Mouse (Mus musculus) spleen, embryonic (tissue): ENCODE measurements around the gene Ciao2b.

Source experiments
- CTCF ChIA-PET: fragments of 350-600 bp; sonication (Branson Sonifier 250); formaldehyde crosslinking; loops from one replicate; lab custom pipeline; 2022; lab: Charles Lee

Ciao2b gene

GRCm38 (mm10) chr8:104641426-104642323 is at the start of gene Ciao2b:
Ciao2b (minus strand) TSS chr8:104641965.
- CTCF ChIA-PET = interaction anchor here (0.6 kb wide), 1 partner anchor 121 kb away, joined by 10 read pairs; no protein-coding TSS in a partner anchor

DNA sequence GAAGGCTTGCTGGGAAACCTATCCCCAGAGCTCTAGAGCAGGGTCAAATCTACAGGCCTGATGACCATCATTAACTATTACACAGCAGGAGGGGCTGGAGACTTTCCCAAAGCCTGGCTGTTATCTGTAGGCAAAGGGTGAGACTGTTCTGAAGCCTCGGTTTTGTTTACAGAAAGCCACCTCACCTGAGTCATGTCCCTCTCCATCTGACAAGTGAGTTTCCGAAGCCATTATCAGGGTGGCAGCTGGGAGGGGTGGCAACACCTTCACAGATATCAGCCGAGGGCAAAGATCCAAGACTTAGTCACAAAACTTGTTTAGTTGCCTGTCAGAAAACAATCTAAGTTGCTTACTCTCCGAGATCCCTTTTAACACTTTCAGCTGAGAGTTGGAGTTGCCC is 46.7 kb upstream of the Ciao2b start:
- CTCF ChIA-PET = interaction anchor here (0.5 kb wide), 1 partner anchor 19 kb away, joined by 4 read pairs; no protein-coding TSS in a partner anchor

DNA sequence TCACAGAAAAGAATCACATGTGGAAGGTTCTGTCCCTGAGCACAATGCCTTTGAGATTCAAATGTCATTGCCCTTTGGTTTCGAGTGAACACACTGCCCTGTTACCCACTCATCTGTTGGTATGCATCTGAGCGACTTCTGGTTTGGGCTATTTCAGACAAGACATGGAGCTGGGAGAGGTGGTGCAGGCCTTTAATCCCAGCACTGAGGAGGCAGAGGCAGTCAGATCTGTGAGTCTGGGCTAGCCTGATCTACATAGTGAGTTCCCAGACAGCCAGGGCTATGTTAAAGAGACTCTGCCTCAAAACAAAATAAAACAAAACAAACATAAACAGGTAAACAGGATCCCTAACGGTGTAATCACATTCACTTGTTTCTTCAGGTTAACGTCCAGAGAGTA is 13.8 kb upstream of the Ciao2b start:
- CTCF ChIA-PET = no interaction called here

- CTCF ChIA-PET = no interaction called here
Measured at GRCm38 (mm10) chr8:104654984-104655383, 13.2 kb upstream of the Ciao2b start.

- CTCF ChIA-PET = interaction anchor here (0.6 kb wide), 1 partner anchor 396 kb away, joined by 3 read pairs; the partner anchor contains the start of gene Tk2
Measured at GRCm38 (mm10) chr8:104644187-104644586, 2.4 kb upstream of the Ciao2b start.

DNA sequence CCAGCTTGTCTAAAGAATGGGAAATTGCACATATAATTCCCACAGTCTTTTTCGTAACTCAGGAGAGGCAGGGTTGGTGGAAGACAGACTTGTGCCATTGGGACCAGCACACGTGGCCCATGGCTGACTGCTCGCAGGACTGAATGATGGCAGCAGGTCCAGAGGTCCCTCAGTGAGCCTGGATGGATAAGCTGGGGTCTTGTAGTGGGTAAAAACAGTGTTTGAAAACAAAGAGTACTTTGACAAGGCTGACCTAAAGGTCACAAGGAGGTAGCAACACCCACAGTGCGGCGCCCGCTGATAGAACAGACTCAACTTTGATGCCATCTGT is 524 bp upstream of the Ciao2b start:
- CTCF ChIA-PET = no interaction called here

DNA sequence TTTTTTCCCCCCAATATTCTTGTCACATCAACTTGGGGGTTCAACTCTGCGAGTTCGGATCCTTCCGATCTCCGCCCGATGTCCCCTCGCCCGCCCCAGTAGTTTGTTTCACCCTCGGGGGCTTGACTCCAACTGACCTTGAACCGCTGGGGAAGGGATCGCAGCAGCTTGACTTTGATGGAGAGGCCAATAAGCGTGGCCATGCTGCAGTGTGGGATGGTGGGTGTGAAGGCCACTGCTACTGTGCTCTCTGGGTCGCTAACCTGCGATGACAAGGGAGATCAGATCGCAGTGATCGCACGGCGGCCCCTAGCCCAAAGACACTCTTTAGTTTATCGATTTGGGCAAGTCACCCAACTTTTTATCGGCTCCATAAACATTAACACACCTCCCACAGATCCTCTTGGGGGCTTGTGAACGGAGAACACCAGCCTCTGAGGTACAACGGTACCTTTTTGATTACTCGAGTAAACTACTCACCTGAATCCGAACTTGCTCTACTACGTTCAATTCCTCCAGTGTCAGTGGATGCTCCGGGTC is 864 bp downstream of the Ciao2b start:
- CTCF ChIA-PET = interaction anchor here (0.6 kb wide), 1 partner anchor 120 kb away, joined by 10 read pairs; no protein-coding TSS in a partner anchor

GRCm38 (mm10) chr8:104640241-104640640 is 1.5 kb downstream of the Ciao2b start:
- CTCF ChIA-PET = no interaction called here

- CTCF ChIA-PET = no interaction called here
Measured at GRCm38 (mm10) chr8:104638010-104638409, 3.8 kb downstream of the Ciao2b start.

DNA sequence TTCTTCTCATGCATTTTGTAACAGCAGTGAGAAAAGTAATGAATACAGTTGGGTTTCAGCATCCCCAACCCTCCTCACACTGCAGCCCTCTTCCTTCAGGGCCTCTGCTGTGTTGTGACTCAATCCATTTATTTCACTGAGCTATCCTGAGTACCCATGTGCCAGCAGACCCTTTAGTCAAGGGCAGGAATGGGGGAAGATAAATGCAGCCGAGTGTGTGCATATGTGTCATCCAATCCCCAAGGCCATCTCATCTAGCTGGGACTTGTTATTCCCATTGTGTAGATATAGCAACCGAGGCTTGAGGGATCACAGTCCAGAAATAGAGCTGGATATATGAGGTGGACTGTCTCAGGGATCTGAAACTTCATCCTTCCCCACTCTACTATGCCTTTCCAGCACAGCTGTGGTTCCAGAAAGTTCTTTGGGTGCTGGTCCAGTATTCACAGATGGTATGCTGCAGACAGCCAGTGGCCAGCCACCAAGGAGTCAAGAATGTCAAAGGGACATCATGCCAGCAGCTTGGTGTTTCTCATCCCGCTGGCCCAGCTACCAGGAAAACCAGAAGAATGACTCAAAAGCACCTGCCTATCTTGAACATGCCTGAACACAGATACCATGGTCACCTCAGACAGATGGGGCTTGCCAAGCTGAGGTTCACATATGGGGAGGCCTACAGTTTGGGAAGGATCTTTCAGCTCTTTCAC is 6.6 kb downstream of the Ciao2b start:
- CTCF ChIA-PET = interaction anchor here (0.6 kb wide), 1 partner anchor 8 kb away, joined by 4 read pairs; no protein-coding TSS in a partner anchor

DNA sequence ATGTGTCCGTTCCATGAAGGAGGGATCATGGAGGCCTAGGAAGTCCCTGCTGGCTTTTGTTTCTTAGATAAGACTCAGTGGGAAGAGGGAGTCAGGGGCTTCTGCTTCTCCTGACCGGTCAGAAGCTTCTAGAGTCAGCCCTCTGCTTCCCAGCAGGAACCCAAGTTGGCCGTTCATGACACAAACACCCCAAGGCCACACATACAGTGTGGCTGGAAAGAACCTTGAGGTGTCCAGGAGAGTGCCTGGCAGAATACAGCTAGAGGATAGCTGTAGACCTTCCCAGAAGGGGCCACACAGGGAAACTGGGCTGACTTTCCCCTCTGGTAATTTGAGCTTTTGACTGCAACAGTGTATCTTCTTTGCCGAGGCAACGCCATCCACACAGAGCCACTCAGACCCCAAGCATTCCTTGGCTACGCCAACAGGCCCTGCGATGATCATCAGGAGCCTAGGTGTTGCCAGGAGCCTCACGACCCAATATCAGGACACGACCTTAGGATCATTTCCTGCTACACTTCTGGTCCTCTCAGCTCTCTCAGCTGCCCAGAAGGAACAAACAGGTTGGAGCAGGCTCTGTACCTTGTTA is 8.5 kb downstream of the Ciao2b start:
- CTCF ChIA-PET = interaction anchor here (0.7 kb wide), 1 partner anchor 629 kb away, joined by 4 read pairs; no protein-coding TSS in a partner anchor

DNA sequence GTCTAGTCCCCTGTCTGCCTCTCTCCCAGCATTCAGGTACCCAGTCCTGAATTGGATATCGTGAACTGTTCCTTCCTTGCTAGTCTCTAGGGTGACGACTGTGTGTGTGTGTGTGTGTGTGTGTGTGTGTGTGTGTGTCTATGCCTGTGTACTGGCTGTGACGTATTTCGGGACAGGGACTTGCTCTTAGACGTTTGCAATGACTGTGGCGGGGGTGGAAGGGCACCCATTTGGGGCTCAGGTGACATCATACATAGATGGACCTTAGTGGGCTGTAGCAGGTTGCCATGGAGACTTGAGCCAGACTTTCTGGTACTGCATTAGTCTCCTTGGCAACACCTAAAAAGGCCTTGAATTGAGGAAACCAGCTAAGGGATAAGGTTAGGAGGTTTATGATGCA is 9.3 kb downstream of the Ciao2b start:
- CTCF ChIA-PET = interaction anchor here (0.7 kb wide), 1 partner anchor 630 kb away, joined by 4 read pairs; no protein-coding TSS in a partner anchor

GRCm38 (mm10) chr8:104631975-104632374 is 9.8 kb downstream of the Ciao2b start:
- CTCF ChIA-PET = no interaction called here

- CTCF ChIA-PET = interaction anchor here (0.7 kb wide), 1 partner anchor 720 kb away, joined by 5 read pairs; no protein-coding TSS in a partner anchor
Measured at GRCm38 (mm10) chr8:104630981-104631663, 10.6 kb downstream of the Ciao2b start, which contains the start of gene Rrad. Rrad (minus strand) TSS chr8:104631327.

DNA sequence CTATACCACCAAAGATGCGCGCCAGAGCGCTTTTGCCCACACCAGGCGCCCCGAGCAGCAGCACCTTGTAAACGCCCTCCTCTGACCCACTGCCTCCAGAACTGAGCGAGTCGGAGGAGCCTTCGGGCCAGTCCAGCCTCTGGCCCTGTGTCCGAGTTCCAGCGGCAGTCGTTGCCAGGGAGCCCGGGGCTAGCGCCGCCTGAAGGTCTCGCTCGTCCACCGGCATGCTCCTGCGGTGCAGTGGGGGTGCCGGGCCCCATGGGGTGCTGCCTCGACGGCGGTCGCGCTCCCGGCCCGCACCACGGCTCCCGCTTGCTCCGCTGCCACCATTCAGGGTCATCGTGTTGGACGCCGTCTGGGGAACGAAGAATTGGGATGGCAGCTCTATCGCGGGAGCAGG is 11.2 kb downstream of the Ciao2b start:
- CTCF ChIA-PET = interaction anchor here (0.7 kb wide), 1 partner anchor 721 kb away, joined by 5 read pairs; no protein-coding TSS in a partner anchor

DNA sequence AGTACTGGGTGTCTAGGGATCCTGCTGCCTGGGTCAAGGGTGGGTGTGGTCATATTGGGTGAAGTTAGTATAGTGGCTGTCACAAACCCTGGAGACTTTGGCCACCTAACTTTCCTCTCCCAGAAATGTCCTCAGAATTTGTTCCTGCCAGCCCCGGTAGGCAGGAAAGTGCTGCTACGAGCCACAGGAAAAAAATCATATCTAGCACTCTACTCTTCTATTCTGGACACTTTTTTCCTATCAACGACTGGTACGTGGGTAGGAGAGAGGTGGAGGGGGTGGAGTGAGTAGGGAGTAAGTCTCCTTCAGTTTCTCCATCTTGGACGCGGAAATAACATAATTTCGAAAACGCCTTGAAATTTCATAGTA is 11.7 kb downstream of the Ciao2b start:
- CTCF ChIA-PET = no interaction called here

DNA sequence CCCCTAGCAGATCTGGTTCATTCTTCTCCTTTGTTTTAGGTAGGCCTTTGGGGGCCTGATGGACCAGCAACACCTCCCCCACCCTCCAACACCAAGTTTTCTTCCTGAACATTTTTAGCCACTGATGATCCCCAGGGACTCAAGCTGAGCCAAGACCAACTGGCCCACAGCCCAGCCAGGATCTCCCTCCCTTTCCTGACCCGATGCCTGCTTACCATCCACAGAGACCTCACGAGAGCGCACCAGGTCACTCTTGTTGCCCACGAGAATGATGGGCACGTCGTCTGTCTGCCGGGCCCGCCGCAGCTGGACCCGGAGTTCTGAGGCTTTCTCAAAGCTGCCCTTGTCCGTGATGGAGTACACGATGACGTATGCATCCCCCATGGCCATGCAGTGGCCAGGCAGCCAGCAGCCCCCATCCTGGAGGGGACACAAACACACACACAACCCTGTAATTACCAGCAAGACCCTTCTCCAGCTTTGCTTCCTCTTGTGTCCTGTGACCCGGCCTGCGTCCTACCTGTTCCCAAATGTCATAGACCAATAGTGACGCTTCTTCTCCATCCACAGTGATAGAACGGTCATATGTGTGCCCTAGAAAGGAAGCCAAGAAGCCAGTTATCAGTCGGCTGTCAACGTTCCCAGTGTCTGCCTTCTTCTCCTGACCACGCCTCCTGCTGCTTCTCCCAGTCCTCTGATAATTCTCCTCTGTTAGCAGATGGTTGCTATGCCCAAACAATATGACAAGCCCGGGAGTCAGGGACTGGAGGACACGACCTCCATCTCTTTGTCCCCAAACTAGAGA is 12.3 kb downstream of the Ciao2b start:
- CTCF ChIA-PET = no interaction called here

- CTCF ChIA-PET = no interaction called here
Measured at GRCm38 (mm10) chr8:104628402-104628801, 13.4 kb downstream of the Ciao2b start.

GRCm38 (mm10) chr8:104627065-104627740 is 14.6 kb downstream of the Ciao2b start:
- CTCF ChIA-PET = interaction anchor here (0.5 to 0.7 kb wide), 2 partner anchors 8 to 907 kb away, joined by 3 to 4 read pairs; no protein-coding TSS in a partner anchor
